Mouse (Mus musculus): Measurements from ENCODE around the gene Lrrc29. TPM values are rescaled to one million over a fixed set of nuclear protein-coding genes. Genes with fewer than 3 reads are reported as not detected.

Lrrc29 gene
- polyA plus RNA-seq, 1 experiment from 2014 or later = 2.1 TPM

DNA sequence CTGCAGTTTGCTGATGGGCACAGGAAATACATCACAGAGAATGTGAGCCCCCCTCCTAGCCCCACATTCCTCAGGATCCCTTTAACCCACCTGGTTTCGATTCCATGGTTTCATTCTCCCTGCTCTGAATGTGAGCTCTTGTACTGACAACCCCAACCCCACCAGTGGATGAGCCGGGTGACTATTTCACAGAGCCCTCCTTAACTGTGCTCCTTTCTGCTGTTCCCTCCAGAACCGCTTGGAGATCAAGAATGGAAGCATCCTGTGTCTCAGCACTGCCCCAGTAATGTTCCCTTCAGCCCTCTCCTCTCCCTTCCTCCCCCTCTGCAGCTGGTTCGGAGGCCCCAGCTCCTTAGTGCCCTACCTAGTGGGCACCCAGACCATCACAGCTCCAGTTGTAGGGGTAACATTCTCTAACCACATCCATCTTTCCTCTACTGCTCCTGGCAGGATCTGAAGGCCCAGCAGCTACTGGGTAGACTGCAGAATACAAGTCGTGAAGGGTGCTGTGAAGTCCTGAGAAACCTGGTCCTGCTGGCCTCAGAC, 19.9 kb downstream of the Lrrc29 start:
- peak overlapping the region; percentile 69 for H3K9ac ChIP-seq (ENCODE audit: low read length)
- WGBS = 24% methylated on average over 5 of the region's 5 CpGs
- peak; percentile 28 for ATAC-seq (ENCODE audit: low read depth)

DNA sequence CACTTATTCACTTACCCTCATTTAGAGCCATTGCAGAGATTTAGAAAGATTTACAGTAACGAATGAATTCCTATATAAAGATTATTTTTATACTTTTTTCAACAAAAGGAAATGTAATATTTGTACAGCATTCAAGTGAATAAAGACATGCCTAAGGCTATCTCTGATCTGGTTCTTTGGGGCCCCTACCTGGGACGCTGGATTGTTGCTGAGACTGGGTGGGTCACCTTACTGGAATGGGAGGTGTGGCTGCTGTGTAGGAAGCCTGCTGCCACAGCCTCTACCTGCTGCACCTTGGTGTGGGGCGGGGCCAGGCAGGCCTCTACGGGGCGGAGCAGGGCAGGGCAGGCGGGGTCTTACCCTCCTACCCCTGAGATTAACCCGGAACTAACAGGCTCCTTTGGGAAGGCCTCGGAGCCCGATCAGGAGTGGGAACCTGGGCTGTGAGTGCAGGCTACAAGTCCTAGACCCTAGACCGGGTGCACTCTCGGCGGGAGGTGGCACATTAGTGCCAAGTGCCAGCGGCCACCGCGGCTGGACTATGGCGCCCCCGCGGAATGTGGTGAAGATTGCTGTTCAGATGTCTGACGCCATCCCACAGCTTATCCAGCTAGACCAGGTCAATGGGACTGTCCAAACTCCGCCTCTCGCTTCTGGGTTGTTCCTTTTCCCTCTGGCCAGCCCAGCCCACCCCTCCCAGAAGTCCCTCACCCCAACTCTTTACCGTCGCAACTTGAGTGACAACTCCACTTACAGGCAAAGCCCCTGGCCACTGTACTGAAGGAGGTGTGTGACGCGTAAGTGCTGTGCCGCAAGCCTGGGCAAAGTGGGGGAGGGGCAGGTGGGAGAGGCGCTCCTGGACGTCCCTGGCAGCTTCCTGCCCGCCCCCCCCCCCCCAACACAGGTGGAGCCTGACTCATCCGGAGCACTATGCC, 20.6 kb downstream of the Lrrc29 start, which contains the start of gene Elmo3:
Elmo3 (plus strand) TSS at position 391 of the 935 bp plus-strand sequence.
- peak; percentile 91 for ATAC-seq (ENCODE audit: low read depth)
- H3K27me3 ChIP-seq (ENCODE audit: control insufficient read depth, insufficient read depth, low read depth, low read length) = no peaks in the 10 kb centered on the region
- H3K9me3 ChIP-seq (ENCODE audit: control insufficient read depth, low read length) = no peaks in the 10 kb centered on the region
- 6% methylated on average over 30 of the region's 30 CpGs for WGBS
- peak within 1 kb of the TSS; percentile 52 for H3K4me3 ChIP-seq (ENCODE audit: low read length)
- H3K4me2 ChIP-seq (ENCODE audit: low read depth, low read length) = peak within 1 kb of the TSS; percentile 74
- peaks cover 23% of the 10 kb centered on the region for H3K4me1 ChIP-seq (replicated peaks; ENCODE audit: control insufficient read depth, insufficient read depth, low read length)
- H3K9ac ChIP-seq (ENCODE audit: low read length) = peak within 1 kb of the TSS; percentile 69
- peak within 1 kb of the TSS; percentile 92 for H3K27ac ChIP-seq (ENCODE audit: low read length)
- peaks cover 36% of the 10 kb centered on the region for H3K36me3 ChIP-seq (ENCODE audit: control insufficient read depth, insufficient read depth, low read length)

More for the DNA sequence above, 19.9 kb downstream of the Lrrc29 start:
- Histone ChIP-seq H3K4me3 (ENCODE audit: low read length) (peak overlapping the region; percentile 52), H3K36me3 (ENCODE audit: control insufficient read depth, insufficient read depth, low read length) (peaks cover 36% of the 10 kb centered on the region), H3K27ac (ENCODE audit: low read length) (peak overlapping the region; percentile 92), H3K4me1 (replicated peaks; ENCODE audit: control insufficient read depth, insufficient read depth, low read length) (peaks cover 23% of the 10 kb centered on the region), H3K27me3 (ENCODE audit: control insufficient read depth, insufficient read depth, low read depth, low read length) (no peaks in the 10 kb centered on the region), H3K4me2 (ENCODE audit: low read depth, low read length) (peak overlapping the region; percentile 74), H3K9me3 (ENCODE audit: control insufficient read depth, low read length) (no peaks in the 10 kb centered on the region)

- no peak overlapping the region for H3K4me2 ChIP-seq (ENCODE audit: low read depth, low read length)
- 39% methylated on average over 9 of the region's 9 CpGs for WGBS
- H3K9ac ChIP-seq (ENCODE audit: low read length) = no peak overlapping the region
- H3K4me3 ChIP-seq (ENCODE audit: low read length) = no peak overlapping the region
- no peaks in the 10 kb centered on the region for H3K9me3 ChIP-seq (ENCODE audit: control insufficient read depth, low read length)
- H3K4me1 ChIP-seq (replicated peaks; ENCODE audit: control insufficient read depth, insufficient read depth, low read length) = peaks cover 23% of the 10 kb centered on the region
- H3K36me3 ChIP-seq (ENCODE audit: control insufficient read depth, insufficient read depth, low read length) = peaks cover 42% of the 10 kb centered on the region
- ATAC-seq (ENCODE audit: low read depth) = peak; percentile 26
- peak overlapping the region; percentile 92 for H3K27ac ChIP-seq (ENCODE audit: low read length)
- no peaks in the 10 kb centered on the region for H3K27me3 ChIP-seq (ENCODE audit: control insufficient read depth, insufficient read depth, low read depth, low read length)
These were observed 21.5 kb downstream of the Lrrc29 start for GRCm38 (mm10) chr8:105304325-105305210.

GRCm38 (mm10) chr8:105303874-105304273, 22.2 kb downstream of the Lrrc29 start:
- 0 out of 2 replicates have a peak overlapping the region, but pooled peaks have one; percentile 19 for H3K27ac ChIP-seq (ENCODE audit: low read length)
- WGBS = 54% methylated on average over 9 of the region's 9 CpGs
- no peak for ATAC-seq (ENCODE audit: low read depth)

DNA sequence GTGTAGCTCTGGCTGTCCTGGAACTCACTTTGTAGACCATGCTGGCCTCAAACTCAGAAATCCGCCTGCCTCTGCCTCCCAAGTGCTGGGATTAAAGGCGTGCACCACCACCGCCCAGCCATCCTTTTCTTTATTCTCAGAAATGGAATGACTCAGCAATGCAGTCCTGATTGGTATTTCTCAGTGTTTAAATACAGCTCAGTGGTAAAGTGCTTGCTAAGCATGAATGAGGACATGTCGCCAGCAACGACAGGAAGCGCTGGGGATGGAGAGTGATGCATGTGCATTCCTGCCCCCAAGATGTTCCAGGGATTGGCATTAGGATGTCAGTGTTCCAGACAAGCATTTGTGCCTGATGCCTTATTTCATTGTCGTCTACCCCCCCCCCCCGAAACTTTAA, 22.7 kb downstream of the Lrrc29 start:
- Histone ChIP-seq H3K4me3 (ENCODE audit: low read length) (no peak overlapping the region), H3K27me3 (ENCODE audit: control insufficient read depth, insufficient read depth, low read depth, low read length) (no peaks in the 10 kb centered on the region), H3K4me1 (replicated peaks; ENCODE audit: control insufficient read depth, insufficient read depth, low read length) (peaks cover 30% of the 10 kb centered on the region), H3K9ac (ENCODE audit: low read length) (no peak overlapping the region), H3K9me3 (ENCODE audit: control insufficient read depth, low read length) (no peaks in the 10 kb centered on the region), H3K27ac (ENCODE audit: low read length) (no peak overlapping the region), H3K4me2 (ENCODE audit: low read depth, low read length) (no peak overlapping the region), H3K36me3 (ENCODE audit: control insufficient read depth, insufficient read depth, low read length) (peaks cover 38% of the 10 kb centered on the region)
- no peak for ATAC-seq (ENCODE audit: low read depth)
- WGBS = 78% methylated on average over 8 of the region's 8 CpGs

More at GRCm38 (mm10) chr8:105303874-105304273, 22.2 kb downstream of the Lrrc29 start:
- H3K4me3 ChIP-seq (ENCODE audit: low read length) = no peak overlapping the region
- H3K9ac ChIP-seq (ENCODE audit: low read length) = no peak overlapping the region
- H3K4me2 ChIP-seq (ENCODE audit: low read depth, low read length) = no peak overlapping the region
- no peaks in the 10 kb centered on the region for H3K9me3 ChIP-seq (ENCODE audit: control insufficient read depth, low read length)
- H3K4me1 ChIP-seq (replicated peaks; ENCODE audit: control insufficient read depth, insufficient read depth, low read length) = peaks cover 25% of the 10 kb centered on the region
- no peaks in the 10 kb centered on the region for H3K27me3 ChIP-seq (ENCODE audit: control insufficient read depth, insufficient read depth, low read depth, low read length)
- H3K36me3 ChIP-seq (ENCODE audit: control insufficient read depth, insufficient read depth, low read length) = peaks cover 40% of the 10 kb centered on the region

DNA sequence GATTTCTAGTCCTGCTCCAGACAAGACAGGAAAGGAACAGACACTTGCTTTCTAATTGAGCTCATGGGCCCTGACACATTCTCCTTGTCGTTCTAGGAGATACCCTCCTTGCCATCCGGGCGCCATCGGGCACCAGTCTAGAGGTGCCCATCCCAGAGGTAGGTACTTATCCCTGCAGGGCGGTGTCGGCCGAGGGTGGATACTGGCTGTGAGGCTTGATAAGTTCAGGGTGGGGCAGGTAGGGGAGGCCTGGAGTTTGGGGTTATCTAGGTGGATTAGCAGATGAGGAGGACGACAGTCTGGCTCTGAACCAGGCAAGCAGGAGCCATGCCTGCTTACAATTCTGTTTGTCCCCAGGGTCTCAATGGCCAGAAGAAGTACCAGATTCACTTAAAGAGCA, 26.1 kb downstream of the Lrrc29 start:
- Histone ChIP-seq H3K27ac (ENCODE audit: low read length) (no peak overlapping the region), H3K4me2 (ENCODE audit: low read depth, low read length) (no peak overlapping the region), H3K27me3 (ENCODE audit: control insufficient read depth, insufficient read depth, low read depth, low read length) (no peaks in the 10 kb centered on the region), H3K36me3 (ENCODE audit: control insufficient read depth, insufficient read depth, low read length) (peaks cover 29% of the 10 kb centered on the region), H3K4me3 (ENCODE audit: low read length) (no peak overlapping the region), H3K4me1 (replicated peaks; ENCODE audit: control insufficient read depth, insufficient read depth, low read length) (peaks cover 28% of the 10 kb centered on the region), H3K9me3 (ENCODE audit: control insufficient read depth, low read length) (no peaks in the 10 kb centered on the region), H3K9ac (ENCODE audit: low read length) (no peak overlapping the region)
- 91% methylated on average over 8 of the region's 8 CpGs for WGBS
- no peak for ATAC-seq (ENCODE audit: low read depth)

- no peaks in the 10 kb centered on the region for H3K9me3 ChIP-seq (ENCODE audit: control insufficient read depth, low read length)
- peak overlapping the region; percentile 83 for H3K4me3 ChIP-seq (ENCODE audit: low read length)
- H3K27me3 ChIP-seq (ENCODE audit: control insufficient read depth, insufficient read depth, low read depth, low read length) = no peaks in the 10 kb centered on the region
- ATAC-seq (ENCODE audit: low read depth) = no peak
- peaks cover 29% of the 10 kb centered on the region for H3K36me3 ChIP-seq (ENCODE audit: control insufficient read depth, insufficient read depth, low read length)
- H3K9ac ChIP-seq (ENCODE audit: low read length) = peak overlapping the region; percentile 89
- H3K4me1 ChIP-seq (replicated peaks; ENCODE audit: control insufficient read depth, insufficient read depth, low read length) = peaks cover 17% of the 10 kb centered on the region
- peak overlapping the region; percentile 98 for H3K4me2 ChIP-seq (ENCODE audit: low read depth, low read length)
- no peak overlapping the region for H3K27ac ChIP-seq (ENCODE audit: low read length)
- WGBS = 47% methylated on average over 18 of the region's 18 CpGs
These were observed 27.5 kb downstream of the Lrrc29 start for GRCm38 (mm10) chr8:105298351-105299252.

DNA sequence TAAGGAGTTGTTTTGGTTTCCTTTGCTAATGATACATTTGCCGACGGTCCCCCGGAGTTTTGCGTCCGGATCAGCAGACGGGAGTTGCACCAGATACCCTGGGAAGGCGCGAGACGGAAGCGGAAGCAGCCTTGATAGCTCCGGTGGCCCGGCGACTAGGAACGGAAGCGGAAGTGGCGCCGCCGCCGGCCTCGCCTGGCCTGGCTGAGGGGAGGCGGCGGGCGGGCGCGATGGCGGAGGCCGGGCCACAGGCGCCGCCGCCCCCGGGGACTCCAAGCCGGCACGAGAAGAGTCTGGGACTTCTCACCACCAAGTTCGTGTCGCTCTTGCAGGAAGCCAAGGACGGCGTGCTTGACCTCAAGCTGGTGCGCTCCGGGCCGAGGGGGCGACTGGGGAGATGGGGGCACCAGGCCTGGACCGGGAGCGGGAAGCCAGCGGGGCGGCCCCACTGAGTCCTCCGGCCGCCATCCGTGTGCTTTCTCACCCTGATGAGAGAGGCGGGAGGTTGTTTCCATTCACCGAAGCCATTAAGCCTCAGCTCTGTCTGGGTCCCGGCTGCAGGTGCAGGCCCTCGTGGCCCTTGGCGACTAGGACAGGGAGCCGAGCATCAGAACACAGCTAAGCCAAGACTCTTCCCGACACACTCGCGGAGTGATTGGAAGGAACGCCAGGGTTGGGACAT, 28.4 kb downstream of the Lrrc29 start, which contains the start of gene E2f4:
E2f4 (plus strand) TSS at position 153 of the 682 bp plus-strand sequence.
- ATAC-seq (ENCODE audit: low read depth) = peak; percentile 90
- H3K9ac ChIP-seq (ENCODE audit: low read length) = peak within 1 kb of the TSS; percentile 89
- under 1% methylated on average over 50 of the region's 58 CpGs for WGBS
- H3K4me1 ChIP-seq (replicated peaks; ENCODE audit: control insufficient read depth, insufficient read depth, low read length) = peaks cover 17% of the 10 kb centered on the region
- H3K9me3 ChIP-seq (ENCODE audit: control insufficient read depth, low read length) = no peaks in the 10 kb centered on the region
- H3K4me3 ChIP-seq (ENCODE audit: low read length) = peak within 1 kb of the TSS; percentile 83
- H3K27ac ChIP-seq (ENCODE audit: low read length) = peak within 1 kb of the TSS; percentile 78
- H3K27me3 ChIP-seq (ENCODE audit: control insufficient read depth, insufficient read depth, low read depth, low read length) = no peaks in the 10 kb centered on the region
- H3K36me3 ChIP-seq (ENCODE audit: control insufficient read depth, insufficient read depth, low read length) = peaks cover 23% of the 10 kb centered on the region
- peak within 1 kb of the TSS; percentile 98 for H3K4me2 ChIP-seq (ENCODE audit: low read depth, low read length)
